Mouse (Mus musculus) heart, embryonic 14.5 days (tissue): ENCODE results near the gene Nsun2. TPM values are rescaled to one million over a fixed set of nuclear protein-coding genes. Genes with fewer than 3 reads are reported as not detected.

Experiments
- ATAC-seq: fragments of 200-750 bp; cut with Nextera tagmentation; 2 replicates; pipeline ENCODE4 v1.8.0; 2017; ENCODE audit warnings: low read depth, moderate TSS enrichment; ENCODE audit not compliant: insufficient number of reproducible peaks, insufficient read depth, low FRiP score
- H3K27ac ChIP-seq, 2 experiments: fragments of 200-500 bp in 1 of 2; fragments of 300-500 bp in 1 of 2; sonication (generic) in 1 of 2; replicated peaks in 1 of 2; 2 replicates each; pipeline ENCODE4 v1.5.1; 2012 to 2014; ENCODE audit warnings: low read depth in 2 of 2, low read length in 2 of 2, control low read depth in 1 of 2, mild to moderate bottlenecking in 1 of 2, mixed read lengths in 1 of 2; ENCODE audit not compliant: control insufficient read depth in 1 of 2, insufficient read depth in 1 of 2
- H3K27me3 ChIP-seq: fragments of 300-500 bp; sonication (generic); 2 replicates; pipeline ENCODE4 v1.6.1; 2014; ENCODE audit warnings: mild to moderate bottlenecking, low read length, control low read depth; ENCODE audit not compliant: control insufficient read depth, insufficient read depth
- H3K36me3 ChIP-seq: fragments of 300-500 bp; sonication (generic); 2 replicates; pipeline ENCODE4 v1.6.1; 2014; ENCODE audit warnings: mild to moderate bottlenecking, control low read depth, low read length, mixed read lengths; ENCODE audit not compliant: control insufficient read depth, insufficient read depth
- H3K4me1 ChIP-seq, 2 experiments: fragments of 200-500 bp in 1 of 2; fragments of 300-500 bp in 1 of 2; sonication (generic) in 1 of 2; 2 replicates each; pipeline ENCODE4 v1.6.1; 2012 to 2014; ENCODE audit warnings: low read length in 2 of 2, control low read depth in 1 of 2, mixed read lengths in 1 of 2; ENCODE audit not compliant: control insufficient read depth in 2 of 2, insufficient read depth in 2 of 2
- H3K4me2 ChIP-seq: fragments of 300-500 bp; sonication (generic); 2 replicates; pipeline ENCODE4 v1.6.1; 2014; ENCODE audit warnings: mild to moderate bottlenecking, low read length
- H3K4me3 ChIP-seq, 2 experiments: fragments of 200-500 bp in 1 of 2; fragments of 300-500 bp in 1 of 2; sonication (generic) in 1 of 2; 2 replicates each; pipeline ENCODE4 v1.5.1; 2012 to 2014; ENCODE audit warnings: low read length in 2 of 2, mild to moderate bottlenecking in 2 of 2, control low read depth in 1 of 2, low read depth in 1 of 2, moderate library complexity in 1 of 2; ENCODE audit not compliant: control insufficient read depth in 1 of 2, insufficient read depth in 1 of 2
- H3K9ac ChIP-seq: fragments of 300-500 bp; sonication (generic); 2 replicates; pipeline ENCODE4 v1.6.1; 2014; ENCODE audit warnings: mild to moderate bottlenecking, low read length
- H3K9me3 ChIP-seq: fragments of 300-500 bp; sonication (generic); 2 replicates; pipeline ENCODE4 v1.6.1; 2016; ENCODE audit warnings: low read length, control low read depth; ENCODE audit not compliant: control insufficient read depth
- WGBS: fragments of 180-500 bp; shearing (Covaris S2); extraction: QIAGEN DNeasy Blood & Tissue Kit; methylation state at CpG from one replicate; pipeline ENCODE4 v1.1.7; 2014; 5-methylcytosine and 5-hydroxymethylcytosine counted together
- polyA plus RNA-seq: library from polyadenylated mRNA; unstranded; fragments of >200 nt; fragmentation: Nextera tagmentation; extraction: Ambion mirVana; gene quantifications from 2 replicates; pipeline ENCODE4 v1.2.1, GENCODE M21; 2014

The Nsun2 gene
- polyA plus RNA-seq, 1 experiment from 2014 or later, result 64.2 TPM

DNA sequence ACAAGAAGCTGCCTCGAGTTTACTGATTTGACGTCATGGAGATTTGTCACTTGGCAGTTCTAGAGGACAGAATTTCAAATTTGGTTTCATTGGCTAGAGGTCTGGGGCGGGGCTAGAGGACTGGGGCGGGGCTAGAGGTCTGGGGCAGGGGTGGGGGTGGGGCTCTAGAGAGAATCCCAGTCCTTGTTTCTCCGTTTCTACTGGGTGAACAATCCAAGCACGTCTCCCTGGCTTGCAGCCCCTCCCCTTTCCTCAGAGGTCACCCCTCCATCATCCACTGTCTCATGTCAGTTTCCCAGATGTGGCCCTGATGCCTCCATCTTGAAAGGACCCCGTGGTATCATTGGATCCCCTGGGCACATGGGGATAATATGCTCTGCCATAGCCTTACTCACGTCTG lies 21.5 kb downstream of the Nsun2 start:
- H3K4me2 ChIP-seq, result no peak overlapping the region
- 23% methylated on average over 8 of the region's 8 CpGs for WGBS

DNA sequence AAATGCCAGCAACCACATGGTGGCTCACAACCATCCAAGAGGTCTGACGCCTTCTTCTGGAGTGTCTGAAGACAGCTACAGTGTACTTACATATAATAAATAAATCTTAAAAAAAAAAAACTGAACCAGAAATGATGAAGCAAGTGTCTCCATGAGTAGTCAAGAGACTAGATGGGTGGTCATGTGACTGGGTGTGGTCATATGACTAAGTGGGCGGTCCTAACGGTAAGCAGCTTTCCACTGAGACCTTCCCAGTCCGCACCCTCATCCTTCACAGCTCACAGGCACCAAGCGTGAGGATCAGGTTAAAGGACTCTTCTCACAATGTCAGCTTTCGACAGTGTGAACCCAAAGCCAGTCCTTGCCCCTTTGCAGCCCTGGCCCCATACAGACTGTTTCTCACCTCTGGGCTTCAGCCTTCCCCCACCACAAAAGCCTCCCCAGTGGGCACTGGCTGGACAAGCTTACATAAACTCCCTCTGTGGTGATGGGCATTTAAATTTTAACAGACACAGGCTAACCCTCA lies 22.5 kb downstream of the Nsun2 start:
- ATAC-seq, result no peak
- no peak overlapping the region for H3K4me2 ChIP-seq
- H3K4me1 ChIP-seq, result peaks cover 5 to 15% of the 10 kb centered on the region in 2 experiments
- no peak overlapping the region for H3K27ac ChIP-seq
- H3K36me3 ChIP-seq, result no peaks in the 10 kb centered on the region
- WGBS, result 66% methylated on average over 6 of the region's 6 CpGs
- no peak overlapping the region for H3K4me3 ChIP-seq
- no peak overlapping the region for H3K9ac ChIP-seq
- peaks cover 7% of the 10 kb centered on the region; the same call in 1 of the 2 replicates for H3K27me3 ChIP-seq
- H3K9me3 ChIP-seq, result no peaks in the 10 kb centered on the region

More for the DNA sequence above, 21.5 kb downstream of the Nsun2 start:
- ATAC-seq, result no peak
- Histone ChIP-seq H3K9ac (no peak overlapping the region), H3K4me1 (peaks cover 3 to 11% of the 10 kb centered on the region in 2 experiments), H3K4me3 (no peak overlapping the region), H3K36me3 (no peaks in the 10 kb centered on the region), H3K9me3 (no peaks in the 10 kb centered on the region), H3K27me3 (peaks cover 8% of the 10 kb centered on the region; the same call in 1 of the 2 replicates), H3K27ac (no peak overlapping the region)

DNA sequence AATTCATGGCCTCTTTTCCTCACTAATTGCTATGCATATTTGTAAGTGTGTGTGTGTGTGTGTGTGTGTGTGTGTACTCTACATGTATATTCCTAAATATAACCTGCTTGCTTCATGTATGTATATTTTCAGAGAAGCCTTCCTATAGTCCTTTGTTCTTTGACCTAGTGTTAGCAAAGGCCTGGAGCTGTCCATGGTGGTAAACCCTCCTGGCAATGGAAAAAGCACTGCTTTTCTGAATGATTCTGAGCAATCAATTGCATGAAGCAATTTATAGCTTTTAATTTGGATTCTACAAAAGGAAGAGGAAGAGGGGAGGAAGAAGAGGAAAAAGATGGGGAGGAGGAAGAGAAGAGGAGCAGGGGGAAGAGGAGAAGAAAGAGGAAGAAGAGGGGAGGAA lies 23.2 kb downstream of the Nsun2 start:
- H3K27me3 ChIP-seq, result 0 out of 2 replicates have a peak, but pooled peaks cover 4% of the 10 kb centered on the region
- no peaks in the 10 kb centered on the region for H3K9me3 ChIP-seq
- no peak for ATAC-seq
- no peak overlapping the region for H3K4me2 ChIP-seq
- no peaks in the 10 kb centered on the region for H3K36me3 ChIP-seq
- H3K27ac ChIP-seq, result no peak overlapping the region
- no peak overlapping the region for H3K9ac ChIP-seq
- H3K4me1 ChIP-seq, result peaks cover 5 to 15% of the 10 kb centered on the region in 2 experiments
- no peak overlapping the region for H3K4me3 ChIP-seq

DNA sequence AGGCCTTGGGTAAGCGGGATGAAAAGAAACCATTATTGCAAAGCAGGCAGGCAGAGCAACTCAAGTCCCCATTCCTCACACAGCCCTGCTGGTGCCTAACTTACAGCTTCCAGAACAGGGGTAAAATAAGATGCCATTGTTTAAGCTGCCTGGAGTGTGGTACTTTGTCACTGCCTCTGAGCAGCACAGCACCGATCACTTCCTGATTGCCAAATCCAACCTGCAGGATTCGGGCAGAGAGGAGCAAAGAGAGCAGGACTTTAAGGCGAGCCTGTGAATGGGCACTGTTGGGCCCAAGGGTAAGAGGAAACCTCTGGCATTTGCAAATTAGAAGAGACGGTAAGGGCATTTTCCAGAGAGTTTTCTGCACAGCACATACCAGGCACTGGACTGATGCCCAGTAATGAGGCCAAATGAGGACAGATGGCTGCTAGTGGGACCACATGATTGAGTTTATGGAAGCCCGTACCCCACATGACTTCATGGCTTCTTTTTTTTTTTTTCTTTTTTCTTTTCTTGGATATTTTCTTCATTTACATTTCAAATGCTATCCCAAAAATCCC lies 24.6 kb downstream of the Nsun2 start:
- H3K4me3 ChIP-seq, result no peak overlapping the region
- 0 out of 2 replicates have a peak, but pooled peaks cover 4% of the 10 kb centered on the region for H3K27me3 ChIP-seq
- ATAC-seq, result no peak
- H3K4me2 ChIP-seq, result no peak overlapping the region
- H3K9ac ChIP-seq, result no peak overlapping the region
- WGBS, result 82% methylated on average over 6 of the region's 6 CpGs
- H3K9me3 ChIP-seq, result no peaks in the 10 kb centered on the region
- H3K27ac ChIP-seq, result no peak overlapping the region
- no peaks in the 10 kb centered on the region for H3K36me3 ChIP-seq
- H3K4me1 ChIP-seq, result peaks cover 12 to 24% of the 10 kb centered on the region in 2 experiments

DNA sequence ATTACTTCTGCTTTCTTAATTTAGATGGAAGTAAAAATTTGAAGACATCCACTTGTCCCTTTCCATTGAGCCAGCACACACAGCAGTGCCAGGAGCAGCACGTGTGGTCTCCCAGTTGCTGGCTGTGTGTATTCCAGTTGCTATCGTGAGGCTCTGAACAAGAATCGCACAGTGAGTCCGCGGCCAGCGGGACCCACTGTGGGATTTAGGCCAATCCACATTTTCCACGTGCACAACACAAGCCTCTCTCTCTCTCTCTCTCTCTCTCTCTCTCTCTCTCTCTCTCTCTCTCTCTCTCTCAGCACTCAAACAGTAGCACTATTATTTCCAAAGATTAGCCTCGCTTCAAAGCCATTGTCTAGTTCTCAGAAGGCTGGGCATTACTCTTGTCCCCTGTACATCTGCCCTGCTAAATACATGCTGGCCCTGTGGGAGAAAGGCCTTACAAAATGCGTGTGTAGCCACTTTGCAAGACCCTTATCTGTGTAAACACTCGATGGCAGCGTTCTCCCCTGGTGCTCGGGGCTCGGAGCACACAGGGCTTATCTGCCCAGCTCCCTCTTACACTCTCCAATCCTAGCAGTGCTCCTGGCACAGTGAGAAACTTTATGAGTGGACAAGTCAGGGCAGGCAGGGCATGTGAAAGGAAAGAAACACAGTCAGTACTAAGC lies 25.9 kb downstream of the Nsun2 start:
- Histone ChIP-seq H3K4me2 (peak overlapping the region; percentile 35), H3K9ac (no peak overlapping the region), H3K4me3 (no peak overlapping the region), H3K36me3 (no peaks in the 10 kb centered on the region), H3K4me1 (peaks cover 18 to 31% of the 10 kb centered on the region in 2 experiments), H3K27ac (no peak overlapping the region), H3K9me3 (no peaks in the 10 kb centered on the region), H3K27me3 (0 out of 2 replicates have a peak, but pooled peaks cover 4% of the 10 kb centered on the region)
- 38% methylated on average over 13 of the region's 13 CpGs for WGBS
- ATAC-seq, result no peak

DNA sequence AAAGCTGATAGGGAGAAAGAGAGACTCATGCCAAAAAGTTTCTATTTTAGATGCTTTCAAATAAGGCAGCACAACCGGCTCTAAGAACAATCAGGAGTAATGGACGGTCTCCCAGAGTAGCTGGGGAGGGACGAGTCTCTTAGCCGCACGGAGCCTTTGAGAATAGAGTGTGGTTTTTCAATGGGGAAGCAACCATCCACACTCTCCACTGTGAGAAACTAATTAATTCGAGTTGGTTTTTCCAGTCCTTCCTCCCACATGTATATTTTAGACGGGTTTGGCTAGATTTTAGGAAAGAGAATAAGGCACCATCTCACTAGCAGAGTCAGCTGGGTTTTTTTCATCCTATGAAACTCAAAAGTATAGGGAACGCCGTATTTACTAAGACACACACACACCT lies 28.5 kb downstream of the Nsun2 start:
- Histone ChIP-seq H3K4me2 (no peak overlapping the region), H3K4me1 (peaks cover 18 to 31% of the 10 kb centered on the region in 2 experiments), H3K9ac (no peak overlapping the region), H3K27me3 (0 out of 2 replicates have a peak, but pooled peaks cover 1% of the 10 kb centered on the region), H3K9me3 (no peaks in the 10 kb centered on the region), H3K4me3 (no peak overlapping the region), H3K36me3 (no peaks in the 10 kb centered on the region), H3K27ac (no peak overlapping the region)
- WGBS, result 78% methylated on average over 9 of the region's 9 CpGs
- ATAC-seq, result no peak

DNA sequence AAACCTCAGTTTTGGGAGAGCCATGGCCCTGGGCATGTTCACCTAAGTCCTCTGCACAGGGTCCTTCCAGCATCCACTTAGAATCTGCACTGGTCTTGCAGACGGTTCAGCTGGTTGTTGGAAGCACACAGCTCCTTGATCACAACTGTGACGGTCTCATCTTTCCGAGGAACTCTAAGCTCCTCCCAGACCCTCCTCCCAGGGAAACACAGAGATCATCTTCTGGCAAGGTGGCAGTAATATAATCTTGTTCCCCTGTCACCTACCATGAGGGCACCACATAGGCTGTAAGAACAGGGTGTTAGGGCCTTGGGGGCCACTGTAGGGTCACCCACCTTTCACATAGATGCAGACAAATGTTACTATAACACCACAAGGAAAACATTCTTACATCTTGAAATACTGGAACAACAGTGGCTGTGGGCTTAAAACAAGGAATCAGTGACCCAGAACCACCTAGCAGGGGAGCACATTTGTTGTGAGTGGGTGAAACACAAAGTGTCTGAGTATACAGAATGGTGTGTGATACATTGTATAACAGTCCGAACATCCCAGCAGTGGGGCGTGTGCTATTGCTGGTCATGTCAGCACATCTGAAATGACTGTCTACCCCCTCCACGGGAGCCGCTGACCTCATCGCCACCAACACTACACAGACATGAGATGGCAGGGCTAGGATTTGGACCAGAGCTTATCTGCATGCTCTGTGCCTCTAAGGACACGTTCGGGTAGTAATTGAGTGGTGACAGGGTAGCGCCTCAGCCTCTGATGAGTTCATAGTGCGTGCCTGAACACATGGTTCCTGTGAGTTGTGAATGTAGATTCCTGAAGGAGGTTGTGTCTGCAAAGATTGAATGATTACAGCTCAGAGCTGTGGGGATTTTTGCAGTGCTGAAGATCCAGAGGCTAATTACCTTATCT lies 29.4 kb downstream of the Nsun2 start:
- 21% methylated on average over 12 of the region's 12 CpGs for WGBS
- Histone ChIP-seq H3K9me3 (no peaks in the 10 kb centered on the region), H3K27ac (no peak overlapping the region), H3K36me3 (no peaks in the 10 kb centered on the region), H3K27me3 (no peaks in the 10 kb centered on the region), H3K4me2 (peak overlapping the region; percentile 18), H3K4me1 (peaks cover 18 to 31% of the 10 kb centered on the region in 2 experiments), H3K4me3 (no peak overlapping the region), H3K9ac (no peak overlapping the region)
- ATAC-seq, result peak; percentile 92
